ENCODE assay signal across 8 mouse cellular contexts in the genomic region with DNA sequence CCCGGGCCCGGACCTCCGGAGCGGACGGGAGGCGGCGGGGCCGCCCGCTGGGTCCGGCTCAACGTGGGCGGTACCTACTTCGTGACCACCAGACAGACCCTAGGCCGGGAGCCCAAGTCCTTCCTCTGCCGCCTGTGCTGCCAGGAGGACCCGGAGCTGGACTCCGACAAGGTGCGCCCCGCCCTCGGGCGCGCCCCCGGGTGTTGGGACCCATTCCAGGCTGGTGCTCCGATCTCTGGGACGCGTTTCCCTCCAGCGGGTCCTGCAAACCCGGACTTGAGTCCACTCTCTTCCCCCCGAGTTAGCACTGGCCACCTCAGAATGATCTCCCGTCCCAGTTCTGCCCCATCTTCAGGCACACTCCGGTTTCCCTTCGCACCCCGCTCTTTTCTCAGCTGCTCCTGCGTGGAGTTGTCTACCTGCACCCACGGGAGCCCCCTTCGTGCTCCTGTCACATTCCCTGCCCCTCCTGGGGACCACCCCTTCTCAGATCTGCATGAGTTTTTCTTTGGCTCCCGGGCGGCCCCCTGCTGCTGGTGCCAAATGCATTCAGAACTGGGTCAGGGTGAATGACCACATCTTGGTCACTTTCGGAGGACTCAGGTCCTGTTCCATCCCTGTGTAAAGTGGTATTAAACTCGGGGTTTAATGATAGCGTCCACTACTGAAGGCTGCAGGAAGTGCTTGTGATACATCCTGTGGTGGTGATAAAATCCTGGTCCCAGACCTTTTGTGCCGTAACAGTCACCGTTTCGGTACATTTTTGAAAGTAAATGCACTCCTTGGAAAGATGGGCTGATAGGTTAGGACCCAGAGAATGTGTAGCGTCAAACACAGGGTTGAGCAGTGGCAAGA. TPM values are rescaled to one million over a fixed set of nuclear protein-coding genes. Genes with fewer than 3 reads are reported as not detected.
DNase-seq lines count a peak whose midpoint lies in the region; ATAC-seq lines count a peak whose summit lies in the region.

No protein-coding gene starts in this region.

- H3K4me1 ChIP-seq in heart, embryonic 11.5 days (ENCODE audit: control insufficient read depth, insufficient read depth, low read length), result peaks cover 33% of the 10 kb centered on the region
- H3K4me1 ChIP-seq in kidney, embryonic 16.5 days (ENCODE audit: insufficient read depth, low read length), result peaks cover 29% of the 10 kb centered on the region
- H3K4me1 ChIP-seq in liver, embryonic 15.5 days (replicated peaks), result peaks cover 45% of the 10 kb centered on the region
- H3K4me1 ChIP-seq in neural tube, embryonic 14.5 days (ENCODE audit: control insufficient read depth, insufficient read depth, low read length), result peaks cover 23% of the 10 kb centered on the region

- H3K4me2 ChIP-seq in heart, embryonic 11.5 days, result peak overlapping the region; percentile 97
- peak overlapping the region; percentile 77 for H3K4me2 ChIP-seq in kidney, embryonic 16.5 days (replicated peaks; ENCODE audit: low read depth, low read length)
- H3K4me2 ChIP-seq in liver, embryonic 15.5 days, result peak overlapping the region; percentile 99
- peak overlapping the region; percentile 96 for H3K4me2 ChIP-seq in neural tube, embryonic 14.5 days (ENCODE audit: low read depth, low read length)

- no peaks in the 10 kb centered on the region for H3K9me3 ChIP-seq in heart, embryonic 11.5 days (replicated peaks; ENCODE audit: control insufficient read depth, low read length)
- H3K9me3 ChIP-seq in kidney, embryonic 16.5 days (ENCODE audit: low read length), result no peaks in the 10 kb centered on the region
- H3K9me3 ChIP-seq in liver, embryonic 15.5 days (replicated peaks), result no peaks in the 10 kb centered on the region
- H3K9me3 ChIP-seq in neural tube, embryonic 14.5 days (ENCODE audit: control insufficient read depth, low read length), result no peaks in the 10 kb centered on the region

- H3K9ac ChIP-seq in heart, embryonic 11.5 days (ENCODE audit: low read depth, low read length), result peak overlapping the region; percentile 86
- peak overlapping the region; percentile 92 for H3K9ac ChIP-seq in kidney, embryonic 16.5 days (replicated peaks; ENCODE audit: low read length)
- peak overlapping the region; percentile 96 for H3K9ac ChIP-seq in liver, embryonic 15.5 days
- peak overlapping the region; percentile 97 for H3K9ac ChIP-seq in neural tube, embryonic 14.5 days (replicated peaks; ENCODE audit: low read depth, low read length)

- peak overlapping the region; percentile 90 for H3K27ac ChIP-seq in heart, embryonic 11.5 days (ENCODE audit: low read depth, low read length)
- peak overlapping the region; percentile 84 for H3K27ac ChIP-seq in kidney, embryonic 16.5 days (ENCODE audit: low read length)
- peak overlapping the region; percentile 83 for H3K27ac ChIP-seq in liver, embryonic 15.5 days (replicated peaks)
- peak overlapping the region; percentile 83 for H3K27ac ChIP-seq in neural tube, embryonic 14.5 days (ENCODE audit: low read depth, low read length)

- DNase-seq in B cell, adult 2 months, result peak; percentile 35 to 39
- DNase-seq in adrenal gland, postnatal 14 days, result peak; percentile 79
- DNase-seq in thymus, postnatal 36 days, result peak; percentile 65 to 74

- 1% methylated on average over 43 of the region's 45 CpGs for WGBS in heart, embryonic 11.5 days (ENCODE audit: insufficient replicate concordance)
- under 1% methylated on average over 45 of the region's 45 CpGs for WGBS in kidney, embryonic 16.5 days
- 1% methylated on average over 45 of the region's 45 CpGs for WGBS in liver, embryonic 15.5 days (ENCODE audit: insufficient replicate concordance)
- WGBS in neural tube, embryonic 14.5 days, result under 1% methylated on average over 38 of the region's 45 CpGs

- no peaks in the 10 kb centered on the region for H3K27me3 ChIP-seq in heart, embryonic 11.5 days (ENCODE audit: control insufficient read depth, insufficient read depth, low read length)
- no peaks in the 10 kb centered on the region for H3K27me3 ChIP-seq in kidney, embryonic 16.5 days (ENCODE audit: insufficient read depth, low read length)
- H3K27me3 ChIP-seq in liver, embryonic 15.5 days, result no peaks in the 10 kb centered on the region
- H3K27me3 ChIP-seq in neural tube, embryonic 14.5 days (ENCODE audit: control insufficient read depth, insufficient read depth, low read length), result no peaks in the 10 kb centered on the region

- peaks cover 5% of the 10 kb centered on the region; the same call in 1 of the 2 replicates for H3K36me3 ChIP-seq in heart, embryonic 11.5 days (ENCODE audit: control insufficient read depth, insufficient read depth, low read length)
- peaks cover 40% of the 10 kb centered on the region for H3K36me3 ChIP-seq in kidney, embryonic 16.5 days (ENCODE audit: insufficient read depth, low read length)
- peaks cover 36% of the 10 kb centered on the region for H3K36me3 ChIP-seq in liver, embryonic 15.5 days (replicated peaks)
- peaks cover 20% of the 10 kb centered on the region; the same call in 1 of the 2 replicates for H3K36me3 ChIP-seq in neural tube, embryonic 14.5 days (ENCODE audit: control insufficient read depth, insufficient read depth, low read length)

- peak; percentile 45 for ATAC-seq in erythroblast, adult 5-6 weeks (replicated peaks; ENCODE audit: low FRiP score, poor library complexity, severe bottlenecking)
- ATAC-seq in heart, embryonic 11.5 days (replicated peaks; ENCODE audit: insufficient number of reproducible peaks, low FRiP score, low TSS enrichment), result peak; percentile 74
- ATAC-seq in kidney, embryonic 16.5 days (ENCODE audit: low FRiP score, low TSS enrichment), result peak; percentile 72
- peak; percentile 72 for ATAC-seq in liver, embryonic 15.5 days (ENCODE audit: insufficient read depth)
- peak; percentile 65 for ATAC-seq in neural tube, embryonic 14.5 days (ENCODE audit: low read depth)

- H3K4me3 ChIP-seq in heart, embryonic 11.5 days (ENCODE audit: low read depth, low read length), result peak overlapping the region; percentile 86
- H3K4me3 ChIP-seq in kidney, embryonic 16.5 days (ENCODE audit: low read length), result peak overlapping the region; percentile 98
- peak overlapping the region; percentile 96 for H3K4me3 ChIP-seq in liver, embryonic 15.5 days (replicated peaks)
- peak overlapping the region; percentile 93 for H3K4me3 ChIP-seq in neural tube, embryonic 14.5 days (ENCODE audit: low read depth, low read length)

RNA-seq across cellular contexts. Expression of gene Kctd2, which starts 0.6 kb away (rescaled TPM):
- total RNA-seq in adrenal gland, postnatal 14 days (2021), result 39.1 and 45.2 TPM in 2 replicates
- 2.1 and 5.9 TPM in 2 replicates for total RNA-seq in erythroblast, adult 5-6 weeks (2015; ENCODE audit: low replicate concordance)
- 2.8 and 8.3 TPM in 2 replicates for total RNA-seq in erythroblast, adult 5-6 weeks (2017; ENCODE audit: low replicate concordance)
- 12.0 and 12.7 TPM in 2 replicates for polyA plus RNA-seq in heart, embryonic 11.5 days (2014; fragmentation: Nextera tagmentation; extraction: Ambion mirVana)
- polyA plus RNA-seq in kidney, embryonic 16.5 days (2015; fragmentation: Nextera tagmentation; extraction: Ambion mirVana), result 4.7 and 4.8 TPM in 2 replicates
- polyA plus RNA-seq in liver, embryonic 15.5 days (2015; fragmentation: Nextera tagmentation; extraction: Ambion mirVana), result 4.4 and 5.6 TPM in 2 replicates
- polyA plus RNA-seq in neural tube, embryonic 14.5 days (2014; fragmentation: Nextera tagmentation; extraction: Ambion mirVana), result 28.8 and 33.7 TPM in 2 replicates

RNA-seq across cellular contexts. Expression of gene Atp5h, which starts 0.8 kb away (rescaled TPM):
- total RNA-seq in adrenal gland, postnatal 14 days (2021), result 857 and 919 TPM in 2 replicates
- 282 and 306 TPM in 2 replicates for total RNA-seq in erythroblast, adult 5-6 weeks (2015; ENCODE audit: low replicate concordance)
- 240 and 279 TPM in 2 replicates for total RNA-seq in erythroblast, adult 5-6 weeks (2017; ENCODE audit: low replicate concordance)
- polyA plus RNA-seq in heart, embryonic 11.5 days (2014; fragmentation: Nextera tagmentation; extraction: Ambion mirVana), result 1,505 and 1,518 TPM in 2 replicates
- polyA plus RNA-seq in kidney, embryonic 16.5 days (2015; fragmentation: Nextera tagmentation; extraction: Ambion mirVana), result 942 and 981 TPM in 2 replicates
- polyA plus RNA-seq in liver, embryonic 15.5 days (2015; fragmentation: Nextera tagmentation; extraction: Ambion mirVana), result 453 and 509 TPM in 2 replicates
- polyA plus RNA-seq in neural tube, embryonic 14.5 days (2014; fragmentation: Nextera tagmentation; extraction: Ambion mirVana), result 928 and 1,005 TPM in 2 replicates

RNA-seq across cellular contexts. Expression of gene Mrpl58, which starts 17.0 kb away (rescaled TPM):
- total RNA-seq in adrenal gland, postnatal 14 days (2021), result 136 and 146 TPM in 2 replicates
- 19.2 and 34.4 TPM in 2 replicates for total RNA-seq in erythroblast, adult 5-6 weeks (2015; ENCODE audit: low replicate concordance)
- total RNA-seq in erythroblast, adult 5-6 weeks (2017; ENCODE audit: low replicate concordance), result 18.0 and 23.0 TPM in 2 replicates
- polyA plus RNA-seq in heart, embryonic 11.5 days (2014; fragmentation: Nextera tagmentation; extraction: Ambion mirVana), result 163 and 177 TPM in 2 replicates
- 195 and 203 TPM in 2 replicates for polyA plus RNA-seq in kidney, embryonic 16.5 days (2015; fragmentation: Nextera tagmentation; extraction: Ambion mirVana)
- polyA plus RNA-seq in liver, embryonic 15.5 days (2015; fragmentation: Nextera tagmentation; extraction: Ambion mirVana), result 78.1 and 78.7 TPM in 2 replicates
- 207 and 211 TPM in 2 replicates for polyA plus RNA-seq in neural tube, embryonic 14.5 days (2014; fragmentation: Nextera tagmentation; extraction: Ambion mirVana)

RNA-seq across cellular contexts. Expression of gene Trim80, which starts 19.8 kb away (rescaled TPM):
- total RNA-seq in adrenal gland, postnatal 14 days (2021), result not detected in 2 replicates
- not detected in 2 replicates for total RNA-seq in erythroblast, adult 5-6 weeks (2015; ENCODE audit: low replicate concordance)
- not detected in 2 replicates for total RNA-seq in erythroblast, adult 5-6 weeks (2017; ENCODE audit: low replicate concordance)
- polyA plus RNA-seq in heart, embryonic 11.5 days (2014; fragmentation: Nextera tagmentation; extraction: Ambion mirVana), result 0.26 TPM in 1 of 2 replicates, not detected in the other
- 0.12 and 0.35 TPM in 2 replicates for polyA plus RNA-seq in kidney, embryonic 16.5 days (2015; fragmentation: Nextera tagmentation; extraction: Ambion mirVana)
- 0.55 and 0.71 TPM in 2 replicates for polyA plus RNA-seq in liver, embryonic 15.5 days (2015; fragmentation: Nextera tagmentation; extraction: Ambion mirVana)
- polyA plus RNA-seq in neural tube, embryonic 14.5 days (2014; fragmentation: Nextera tagmentation; extraction: Ambion mirVana), result not detected in 2 replicates

RNA-seq across cellular contexts. Expression of gene Cdr2l, which starts 38.8 kb away (rescaled TPM):
- total RNA-seq in adrenal gland, postnatal 14 days (2021), result 61.5 and 66.2 TPM in 2 replicates
- not detected in 2 replicates for total RNA-seq in erythroblast, adult 5-6 weeks (2015; ENCODE audit: low replicate concordance)
- not detected in 2 replicates for total RNA-seq in erythroblast, adult 5-6 weeks (2017; ENCODE audit: low replicate concordance)
- polyA plus RNA-seq in heart, embryonic 11.5 days (2014; fragmentation: Nextera tagmentation; extraction: Ambion mirVana), result 6.2 and 7.8 TPM in 2 replicates
- 7.9 and 10.2 TPM in 2 replicates for polyA plus RNA-seq in kidney, embryonic 16.5 days (2015; fragmentation: Nextera tagmentation; extraction: Ambion mirVana)
- polyA plus RNA-seq in liver, embryonic 15.5 days (2015; fragmentation: Nextera tagmentation; extraction: Ambion mirVana), result 1.2 and 1.3 TPM in 2 replicates
- polyA plus RNA-seq in neural tube, embryonic 14.5 days (2014; fragmentation: Nextera tagmentation; extraction: Ambion mirVana), result 27.3 and 28.6 TPM in 2 replicates

Comparison
In these comparisons a context has a peak if more than half of its experiments do, and no peak if none do; other contexts are left out.
1. Peak in every context shown above with its lines: DNase-seq, ATAC-seq, H3K4me3 ChIP-seq and H3K27ac ChIP-seq.